Mouse (Mus musculus): ENCODE measurements around the gene Kif26b.

GRCm38 (mm10) chr1:178749786-178750185, 220.9 kb downstream of the Kif26b start:
- no peak for TF ChIP-seq CTCF (IDR thresholded peaks at IDR 0.05; ENCODE audit: insufficient read depth, low read depth, low read length)
- no peak for TF ChIP-seq POLR2A (IDR thresholded peaks at IDR 0.05; ENCODE audit: insufficient read depth, low read depth, low read length)
